Mouse (Mus musculus) MEL (cell line): ENCODE results near the gene Cd8b1.

Experiments
- CHD1 ChIP-seq: IDR thresholded peaks from 2 replicates; pipeline ENCODE4 v1.6.1; 2012; ENCODE audit warnings: low read depth, mild to moderate bottlenecking, inconsistent platforms, low read length, improper control_type of control experiment
- CTCF ChIP-seq, 3 experiments: IDR thresholded peaks in 2 of 3; conservative IDR thresholded peaks in 1 of 3; 2 replicates each; pipeline ENCODE4 v1.5.1; 2011 to 2012; ENCODE audit warnings: low read length in 3 of 3, low read depth in 2 of 3, mild to moderate bottlenecking in 2 of 3, improper control_type of control experiment in 1 of 3, inconsistent platforms in 1 of 3, mixed read lengths in 1 of 3, moderate library complexity in 1 of 3; ENCODE audit not compliant: control insufficient read depth in 1 of 3, insufficient read depth in 1 of 3, poor library complexity in 1 of 3, severe bottlenecking in 1 of 3
- EP300 ChIP-seq, 2 experiments: IDR thresholded peaks; 2 replicates each; pipeline ENCODE4 v1.6.1; 2011; ENCODE audit warnings: improper control_type of control experiment in 2 of 2, low read length in 2 of 2, low read depth in 1 of 2, mild to moderate bottlenecking in 1 of 2
- HCFC1 ChIP-seq: IDR thresholded peaks from 2 replicates; pipeline ENCODE4 v1.6.1; 2012; ENCODE audit warnings: low read depth, mild to moderate bottlenecking, inconsistent platforms, low read length, improper control_type of control experiment, moderate library complexity
- JUND ChIP-seq: IDR thresholded peaks from 2 replicates; pipeline ENCODE4 v1.6.1; 2011; ENCODE audit warnings: low read depth, mild to moderate bottlenecking, improper control_type of control experiment, low read length
- MAFK ChIP-seq: IDR thresholded peaks from 2 replicates; pipeline ENCODE4 v1.6.1; 2011; ENCODE audit warnings: low read depth, mild to moderate bottlenecking, low read length, improper control_type of control experiment, borderline replicate concordance
- MYC ChIP-seq: IDR thresholded peaks from 2 replicates; pipeline ENCODE4 v1.6.1; 2011; ENCODE audit warnings: low read depth, mild to moderate bottlenecking, low read length, improper control_type of control experiment, moderate library complexity
- NELFE ChIP-seq: IDR thresholded peaks from 2 replicates; pipeline ENCODE4 v1.6.1; 2011; ENCODE audit warnings: low read depth, low read length, improper control_type of control experiment
- POLR2AphosphoS5 ChIP-seq: IDR thresholded peaks from 2 replicates; pipeline ENCODE4 v1.6.1; 2012; ENCODE audit warnings: low read depth, borderline replicate concordance, mild to moderate bottlenecking, inconsistent platforms, low read length, moderate library complexity, mixed read lengths
- RAD21 ChIP-seq: IDR thresholded peaks from 2 replicates; pipeline ENCODE4 v1.6.1; 2011; ENCODE audit warnings: mild to moderate bottlenecking, low read depth, low read length, improper control_type of control experiment
- TAL1 ChIP-seq: IDR thresholded peaks from 2 replicates; pipeline ENCODE4 v1.6.1; 2012; ENCODE audit warnings: mild to moderate bottlenecking, inconsistent platforms, low read length, moderate library complexity, mixed read lengths
- USF1 ChIP-seq: IDR thresholded peaks from 2 replicates; pipeline ENCODE4 v1.6.1; 2014; ENCODE audit warnings: low read depth, mild to moderate bottlenecking, inconsistent platforms, low read length, improper control_type of control experiment, moderate library complexity
- ZKSCAN1 ChIP-seq: IDR thresholded peaks from 2 replicates; pipeline ENCODE4 v1.6.1; 2012; ENCODE audit warnings: low read depth, mild to moderate bottlenecking, inconsistent platforms, low read length, improper control_type of control experiment, moderate library complexity

- no peak for TF ChIP-seq JUND
- no peak for TF ChIP-seq MAFK
- no peak for TF ChIP-seq EP300 (IDR thresholded peaks at IDR 0.05; ENCODE audit: low read depth in 1 of 2, low read length in 2 of 2)
- no peak for TF ChIP-seq CTCF (IDR thresholded peaks at IDR 0.05 in 2 of 3, conservative IDR thresholded peaks at IDR 0.05 in 1 of 3; ENCODE audit: control insufficient read depth in 1 of 3, insufficient read depth in 1 of 3, low read depth in 2 of 3, low read length in 3 of 3, poor library complexity in 1 of 3, severe bottlenecking in 1 of 3)
- TF ChIP-seq ZKSCAN1 = no peak
- no peak for TF ChIP-seq NELFE
- TF ChIP-seq TAL1 = no peak
- TF ChIP-seq RAD21 = no peak
- TF ChIP-seq CHD1 = no peak
- no peak for TF ChIP-seq USF1
- TF ChIP-seq POLR2AphosphoS5 = no peak
- no peak for TF ChIP-seq MYC
- TF ChIP-seq HCFC1 = no peak
Measured at GRCm38 (mm10) chr6:71333578-71334273, 11.1 kb downstream of the Cd8b1 start.
